Mouse (Mus musculus): Measurements from ENCODE around the gene Crygn. TPM values are rescaled to one million over a fixed set of nuclear protein-coding genes. Genes with fewer than 3 reads are reported as not detected.

Crygn gene
- polyA plus RNA-seq, 2 experiments, result 1.2 TPM; not detected in 1

DNA sequence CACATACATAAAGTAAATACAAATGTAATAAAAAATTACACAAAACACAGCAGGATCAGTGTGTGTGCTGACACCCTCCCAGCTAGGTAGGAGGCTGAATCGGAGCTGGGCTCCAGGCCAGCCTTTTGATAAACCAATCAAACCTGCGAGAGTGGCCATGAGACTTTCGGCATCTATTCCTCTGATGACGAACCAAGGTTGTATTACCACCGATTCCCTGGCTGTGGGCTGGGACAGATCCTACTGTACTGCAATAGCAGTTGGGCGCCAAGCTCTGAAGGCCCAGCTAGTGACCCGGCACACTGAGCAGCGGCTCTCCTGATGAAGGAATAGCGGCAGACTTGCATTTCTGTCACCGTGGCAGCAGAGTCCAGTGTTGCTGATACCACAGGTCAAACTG, 40.8 kb upstream of the Crygn start:
- WGBS (ENCODE audit: insufficient replicate concordance), result 73% methylated on average over 10 of the region's 10 CpGs
- ATAC-seq (ENCODE audit: insufficient read depth) (no peak), DNase-seq (ENCODE audit: low read depth in 3 of 3, low spot score in 3 of 3) (no peak)
- Histone ChIP-seq H3K9me3 (ENCODE audit: control insufficient read depth, low read length) (no peaks in the 10 kb centered on the region), H3K27me3 (ENCODE audit: control insufficient read depth, insufficient read depth, low read length) (no peaks in the 10 kb centered on the region), H3K4me1 (replicated peaks; ENCODE audit: control insufficient read depth in 2 of 2, insufficient read depth in 2 of 2, low read length in 1 of 2) (peaks cover 0 to 6% of the 10 kb centered on the region in 2 experiments; a peak in 3 of 4 replicates), H3K27ac (no peak overlapping the region), H3K9ac (replicated peaks) (no peak overlapping the region), H3K4me3 (ENCODE audit: insufficient read depth in 1 of 2, low read depth in 2 of 2, low read length in 2 of 2) (no peak overlapping the region), H3K36me3 (replicated peaks; ENCODE audit: control insufficient read depth, insufficient read depth, low read depth) (peaks cover 10% of the 10 kb centered on the region), H3K4me2 (ENCODE audit: low read depth) (no peak overlapping the region)
- TF ChIP-seq EP300 (IDR thresholded peaks at IDR 0.05; ENCODE audit: low read depth), result no peak
- TF ChIP-seq CTCF (IDR thresholded peaks at IDR 0.05; ENCODE audit: low read depth), result no peak

DNA sequence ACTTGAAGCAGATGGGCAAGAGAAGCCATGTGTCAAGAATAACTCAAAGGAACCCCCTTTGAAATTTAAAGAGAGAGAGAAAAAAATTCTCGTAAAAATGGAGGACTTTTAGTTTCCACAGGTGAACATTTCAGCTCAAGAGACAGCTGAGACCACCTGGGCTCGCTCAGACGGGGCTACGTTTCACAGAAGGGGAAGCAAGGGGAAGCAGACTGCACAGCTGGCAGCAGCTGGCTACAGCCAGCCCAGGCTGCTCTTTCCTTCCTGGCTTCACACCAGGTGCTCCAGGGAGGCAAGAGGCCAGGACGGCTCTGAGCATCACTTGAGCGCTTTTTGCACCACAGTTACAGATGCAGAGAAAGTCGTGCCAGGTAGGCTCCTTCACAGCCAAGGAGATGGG, 40.0 kb upstream of the Crygn start:
- Histone ChIP-seq H3K27ac (no peak overlapping the region), H3K36me3 (replicated peaks; ENCODE audit: control insufficient read depth, insufficient read depth, low read depth) (peaks cover 6% of the 10 kb centered on the region), H3K9me3 (ENCODE audit: control insufficient read depth, low read length) (no peaks in the 10 kb centered on the region), H3K27me3 (ENCODE audit: control insufficient read depth, insufficient read depth, low read length) (no peaks in the 10 kb centered on the region), H3K4me2 (ENCODE audit: low read depth) (no peak overlapping the region), H3K4me1 (replicated peaks; ENCODE audit: control insufficient read depth in 2 of 2, insufficient read depth in 2 of 2, low read length in 1 of 2) (peaks cover 0 to 6% of the 10 kb centered on the region in 2 experiments; a peak in 3 of 4 replicates), H3K9ac (replicated peaks) (no peak overlapping the region), H3K4me3 (ENCODE audit: insufficient read depth in 1 of 2, low read depth in 2 of 2, low read length in 2 of 2) (no peak overlapping the region)
- DNase-seq (ENCODE audit: low read depth in 3 of 3, low spot score in 3 of 3) (no peak), ATAC-seq (ENCODE audit: insufficient read depth) (no peak)
- WGBS (ENCODE audit: insufficient replicate concordance), result 32% methylated on average over 7 of the region's 7 CpGs
- no peak for TF ChIP-seq CTCF (IDR thresholded peaks at IDR 0.05; ENCODE audit: low read depth)
- TF ChIP-seq EP300 (IDR thresholded peaks at IDR 0.05; ENCODE audit: low read depth), result no peak

DNA sequence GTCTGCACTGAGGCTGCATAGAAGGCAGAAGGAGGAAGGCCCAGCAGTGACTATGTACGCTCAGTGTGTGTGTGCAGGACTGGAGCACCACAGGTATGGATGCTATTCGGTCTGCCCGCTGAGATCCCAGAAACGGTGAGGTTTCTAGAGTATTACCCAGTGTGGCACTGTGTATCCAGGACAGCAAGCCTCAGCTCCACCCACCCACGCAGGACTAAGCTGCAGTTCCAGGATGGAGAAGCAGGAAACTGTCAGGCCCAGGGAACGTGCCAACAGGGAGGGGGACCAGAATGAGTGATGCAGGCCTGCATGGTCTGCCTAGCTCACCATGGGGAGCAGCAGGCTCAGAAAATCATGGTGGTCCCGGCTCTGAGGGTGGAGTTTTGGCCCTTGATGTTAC, 35.2 kb upstream of the Crygn start:
- no peak for DNase-seq (ENCODE audit: low read depth in 3 of 3, low spot score in 3 of 3)
- H3K9me3 ChIP-seq (ENCODE audit: control insufficient read depth, low read length), result no peaks in the 10 kb centered on the region
- no peaks in the 10 kb centered on the region for H3K4me1 ChIP-seq (replicated peaks; ENCODE audit: control insufficient read depth in 2 of 2, insufficient read depth in 2 of 2, low read length in 1 of 2)
- no peak for ATAC-seq (ENCODE audit: insufficient read depth)
- H3K27ac ChIP-seq, result no peak overlapping the region
- no peak for TF ChIP-seq CTCF (IDR thresholded peaks at IDR 0.05; ENCODE audit: low read depth)
- no peak for TF ChIP-seq EP300 (IDR thresholded peaks at IDR 0.05; ENCODE audit: low read depth)
- H3K36me3 ChIP-seq (replicated peaks; ENCODE audit: control insufficient read depth, insufficient read depth, low read depth), result no peaks in the 10 kb centered on the region
- no peak overlapping the region for H3K9ac ChIP-seq (replicated peaks)
- no peak overlapping the region for H3K4me3 ChIP-seq (ENCODE audit: insufficient read depth in 1 of 2, low read depth in 2 of 2, low read length in 2 of 2)
- WGBS (ENCODE audit: insufficient replicate concordance), result 42% methylated on average over 7 of the region's 7 CpGs
- no peak overlapping the region for H3K4me2 ChIP-seq (ENCODE audit: low read depth)
- H3K27me3 ChIP-seq (ENCODE audit: control insufficient read depth, insufficient read depth, low read length), result no peaks in the 10 kb centered on the region

DNA sequence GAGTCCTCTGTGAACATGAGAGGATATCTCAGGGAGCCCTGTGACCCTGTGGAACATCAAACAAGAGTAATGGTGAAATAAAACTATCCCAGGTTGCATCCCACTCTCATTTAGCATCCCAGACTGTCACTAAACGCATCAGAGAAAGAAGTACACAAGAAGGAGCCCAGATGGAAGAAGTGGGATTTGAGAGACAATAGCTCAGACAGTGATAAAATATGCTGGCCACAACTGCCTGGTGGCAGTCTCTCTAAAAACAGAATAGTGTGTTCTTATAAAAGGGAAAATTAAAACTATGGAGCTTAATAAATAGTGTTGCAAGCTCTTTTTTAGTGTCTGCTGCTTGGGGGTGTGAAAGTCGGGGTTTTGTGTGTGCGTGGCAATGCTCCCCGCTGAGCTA, 25.1 kb upstream of the Crygn start:
- no peak for TF ChIP-seq CTCF (IDR thresholded peaks at IDR 0.05; ENCODE audit: low read depth)
- TF ChIP-seq EP300 (IDR thresholded peaks at IDR 0.05; ENCODE audit: low read depth), result no peak
- no peak overlapping the region for H3K4me2 ChIP-seq (ENCODE audit: low read depth)
- H3K27me3 ChIP-seq (ENCODE audit: control insufficient read depth, insufficient read depth, low read length), result peaks cover 3% of the 10 kb centered on the region; the same call in 1 of the 2 replicates
- H3K27ac ChIP-seq, result no peak overlapping the region
- no peak for ATAC-seq (ENCODE audit: insufficient read depth)
- no peaks in the 10 kb centered on the region for H3K4me1 ChIP-seq (replicated peaks; ENCODE audit: control insufficient read depth in 2 of 2, insufficient read depth in 2 of 2, low read length in 1 of 2)
- no peak overlapping the region for H3K4me3 ChIP-seq (ENCODE audit: insufficient read depth in 1 of 2, low read depth in 2 of 2, low read length in 2 of 2)
- H3K36me3 ChIP-seq (replicated peaks; ENCODE audit: control insufficient read depth, insufficient read depth, low read depth), result no peaks in the 10 kb centered on the region
- H3K9me3 ChIP-seq (ENCODE audit: control insufficient read depth, low read length), result no peaks in the 10 kb centered on the region
- no peak overlapping the region for H3K9ac ChIP-seq (replicated peaks)
- 76% methylated on average over 4 of the region's 4 CpGs for WGBS (ENCODE audit: insufficient replicate concordance)
- no peak for DNase-seq (ENCODE audit: low read depth in 3 of 3, low spot score in 3 of 3)

DNA sequence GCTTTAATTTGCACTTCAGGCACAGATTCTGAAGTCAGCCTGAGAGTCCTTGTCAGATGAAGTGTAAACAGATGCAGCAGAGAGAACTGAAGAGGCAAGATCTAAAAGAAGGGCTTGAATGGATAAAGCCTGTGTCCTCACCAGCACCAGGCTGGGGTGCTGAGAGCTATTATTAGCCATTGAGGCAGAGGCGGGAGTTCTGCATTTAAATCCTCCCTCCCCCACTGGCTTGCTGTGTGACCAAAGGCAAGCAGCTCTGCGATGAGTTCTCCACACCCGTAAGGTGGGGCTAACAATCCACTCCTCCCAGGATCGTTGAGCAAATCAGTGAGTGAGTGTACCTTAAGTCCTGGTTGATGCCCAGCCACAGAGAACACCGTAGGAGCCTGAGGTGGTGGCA, 23.2 kb upstream of the Crygn start:
- H3K4me1 ChIP-seq (replicated peaks; ENCODE audit: control insufficient read depth in 2 of 2, insufficient read depth in 2 of 2, low read length in 1 of 2), result no peaks in the 10 kb centered on the region
- no peak overlapping the region for H3K9ac ChIP-seq (replicated peaks)
- H3K27ac ChIP-seq, result no peak overlapping the region
- DNase-seq (ENCODE audit: low read depth in 3 of 3, low spot score in 3 of 3), result no peak
- H3K4me2 ChIP-seq (ENCODE audit: low read depth), result no peak overlapping the region
- no peak overlapping the region for H3K4me3 ChIP-seq (ENCODE audit: insufficient read depth in 1 of 2, low read depth in 2 of 2, low read length in 2 of 2)
- peaks cover 3% of the 10 kb centered on the region; the same call in 1 of the 2 replicates for H3K27me3 ChIP-seq (ENCODE audit: control insufficient read depth, insufficient read depth, low read length)
- no peaks in the 10 kb centered on the region for H3K36me3 ChIP-seq (replicated peaks; ENCODE audit: control insufficient read depth, insufficient read depth, low read depth)
- H3K9me3 ChIP-seq (ENCODE audit: control insufficient read depth, low read length), result no peaks in the 10 kb centered on the region
- WGBS (ENCODE audit: insufficient replicate concordance), result 21% methylated on average over 5 of the region's 5 CpGs
- no peak for TF ChIP-seq CTCF (IDR thresholded peaks at IDR 0.05; ENCODE audit: low read depth)
- TF ChIP-seq EP300 (IDR thresholded peaks at IDR 0.05; ENCODE audit: low read depth), result no peak
- ATAC-seq (ENCODE audit: insufficient read depth), result no peak

Data from liver, embryonic 14.5 days (tissue).